Mouse (Mus musculus) erythroid progenitor cell, adult 5-6 weeks (primary cell): Measurements from ENCODE around the gene Bcas3. TPM values are rescaled to one million over a fixed set of nuclear protein-coding genes. Genes with fewer than 3 reads are reported as not detected.

Source experiments
- ATAC-seq: replicated peaks from 2 replicates; pipeline ENCODE4 v1.8.0; 2016; ENCODE audit warnings: moderate number of reproducible peaks, mild to moderate bottlenecking, moderate TSS enrichment, inconsistent platforms; ENCODE audit not compliant: poor library complexity, low FRiP score, severe bottlenecking
- total RNA-seq, 2 experiments: library from RNA; stranded (forward) in 1 of 2; stranded (reverse) in 1 of 2; fragments of 150-400 nt in 1 of 2; fragments of 186-747, 209-891 nt in 1 of 2; gene quantifications; 2 replicates each; pipeline versions ENCODE4 v1.2.3 to v1.2.4; 2015 to 2017; ENCODE audit warnings: low replicate concordance in 2 of 2

Bcas3 gene
- total RNA-seq, 2 experiments from 2014 or later = 35.8 to 60.8 TPM

DNA sequence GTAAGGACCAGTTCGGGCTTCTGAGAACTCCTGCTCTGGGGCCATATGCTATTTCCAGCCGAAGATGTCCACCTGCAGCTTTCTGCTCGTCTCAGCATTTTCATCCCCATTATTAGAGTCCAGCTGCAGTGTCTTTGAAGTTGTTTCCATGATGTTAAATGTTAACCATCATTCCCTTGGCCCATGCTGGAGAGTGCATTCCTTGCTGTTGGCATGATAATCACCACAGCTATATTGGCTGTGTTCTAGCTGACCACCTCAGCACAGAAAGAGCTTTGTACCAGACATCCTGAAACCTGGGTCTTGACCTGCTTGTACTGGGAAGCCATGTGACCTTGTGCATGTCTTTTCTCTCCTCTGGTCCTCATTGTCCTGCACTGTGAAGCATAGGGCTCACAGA, 410.7 kb downstream of the Bcas3 start:
- ATAC-seq = no peak

DNA sequence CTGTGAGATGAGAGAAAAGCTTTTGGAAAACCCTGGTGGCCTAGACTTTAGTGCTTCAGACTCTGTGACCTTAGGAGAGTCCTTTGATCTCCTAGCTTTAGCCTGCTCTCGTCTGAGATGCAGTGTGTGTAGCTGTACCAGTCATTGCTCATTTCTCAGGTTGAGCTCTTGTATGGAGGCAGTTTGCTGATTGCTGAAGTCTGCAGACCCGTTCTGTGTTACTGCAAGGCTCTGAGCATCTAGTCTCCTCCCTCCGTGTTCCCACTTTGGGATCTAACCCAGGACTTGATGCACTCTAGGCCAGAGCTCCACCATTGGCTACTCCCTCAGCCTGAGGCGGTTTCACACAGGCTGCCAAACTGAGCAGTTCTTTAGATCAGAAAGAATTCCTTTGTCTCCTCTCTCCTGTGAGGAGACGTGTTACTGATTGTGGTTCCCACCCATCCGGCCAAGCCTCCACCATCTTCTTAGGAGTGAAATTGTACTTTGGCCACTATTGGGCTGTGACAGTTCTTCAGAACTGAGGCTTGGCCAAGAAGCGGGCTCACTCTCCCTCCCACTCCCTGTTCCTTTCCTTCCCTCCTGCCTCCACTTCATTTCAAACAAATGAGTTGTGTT, 413.2 kb downstream of the Bcas3 start:
- ATAC-seq = no peak

DNA sequence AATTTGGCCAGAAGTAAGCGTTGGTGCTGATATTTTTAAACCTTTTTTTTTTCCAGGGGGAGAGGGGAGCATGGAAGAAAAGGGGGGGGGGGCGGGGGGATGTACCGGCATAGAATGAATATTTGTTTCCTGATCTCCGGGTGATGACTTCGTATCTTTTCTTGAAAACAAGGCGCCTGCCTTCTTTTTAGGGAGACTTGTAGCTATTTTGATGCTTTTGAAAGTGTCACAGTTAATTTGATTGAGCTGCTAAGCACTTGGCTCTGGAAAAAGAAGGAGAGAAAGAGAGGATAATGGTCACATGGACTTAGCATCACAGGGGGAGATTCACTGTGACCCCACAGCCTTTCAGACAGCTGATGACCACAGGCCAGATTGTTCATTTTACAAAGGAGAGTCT, 413.8 kb downstream of the Bcas3 start:
- ATAC-seq = no peak

DNA sequence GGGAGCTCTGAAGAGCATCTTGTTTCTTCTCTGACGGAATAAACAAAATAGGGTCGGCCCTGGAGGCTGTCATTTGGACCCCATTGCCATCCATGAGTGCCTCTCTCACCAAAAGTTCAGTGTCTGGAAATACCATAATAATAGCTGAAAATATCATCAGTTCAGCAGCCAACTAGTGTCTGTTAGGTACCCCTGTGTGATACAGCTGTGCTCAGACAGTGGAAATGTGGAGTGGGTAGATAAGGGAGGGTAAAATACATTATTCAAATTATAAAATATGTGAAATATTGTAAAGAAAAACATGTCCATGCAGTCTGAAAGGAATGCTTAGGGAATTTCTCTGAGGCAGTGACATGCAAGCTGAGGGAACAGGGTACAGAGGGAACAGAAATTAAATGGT, 416.8 kb downstream of the Bcas3 start:
- no peak for ATAC-seq

DNA sequence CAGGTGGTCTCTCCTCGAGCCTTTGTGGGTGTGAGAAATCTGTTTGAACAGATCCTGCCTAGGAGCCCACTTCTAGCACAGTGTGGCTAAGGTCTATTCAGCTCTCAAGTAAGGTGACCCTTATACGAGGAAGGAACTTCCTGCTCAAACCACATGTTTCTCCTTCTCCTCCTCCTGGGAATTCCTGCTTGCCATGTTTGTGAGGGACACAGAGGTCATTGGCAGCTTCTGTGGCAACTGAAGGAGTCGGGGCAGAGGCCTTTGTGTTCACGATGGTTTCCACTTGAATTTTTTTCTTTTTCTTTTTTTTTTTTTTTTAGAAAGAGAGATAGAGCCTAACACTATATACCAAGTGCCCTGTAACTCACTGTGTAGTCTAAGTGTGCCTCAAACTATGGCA, 420.4 kb downstream of the Bcas3 start:
- ATAC-seq = no peak

DNA sequence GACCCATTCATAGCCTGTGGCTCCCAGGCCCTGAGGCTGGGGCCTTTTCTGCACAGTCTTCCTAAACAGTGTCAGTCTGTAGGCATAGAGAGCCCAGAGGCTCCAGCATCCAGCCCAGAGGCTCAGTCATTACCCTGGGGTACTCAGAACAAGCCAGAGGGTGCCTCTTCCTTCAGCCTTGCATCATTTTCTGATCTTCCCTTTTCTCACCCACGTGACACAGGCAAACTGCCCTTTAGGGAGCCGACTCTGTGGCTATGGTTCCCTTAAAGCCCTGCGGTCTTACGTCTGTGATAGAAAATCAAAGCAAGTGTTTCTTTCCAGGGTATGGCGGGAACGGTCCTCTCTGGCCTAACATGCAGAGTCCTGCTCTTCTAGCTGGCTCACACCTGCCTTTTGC, 421.7 kb downstream of the Bcas3 start:
- no peak for ATAC-seq

DNA sequence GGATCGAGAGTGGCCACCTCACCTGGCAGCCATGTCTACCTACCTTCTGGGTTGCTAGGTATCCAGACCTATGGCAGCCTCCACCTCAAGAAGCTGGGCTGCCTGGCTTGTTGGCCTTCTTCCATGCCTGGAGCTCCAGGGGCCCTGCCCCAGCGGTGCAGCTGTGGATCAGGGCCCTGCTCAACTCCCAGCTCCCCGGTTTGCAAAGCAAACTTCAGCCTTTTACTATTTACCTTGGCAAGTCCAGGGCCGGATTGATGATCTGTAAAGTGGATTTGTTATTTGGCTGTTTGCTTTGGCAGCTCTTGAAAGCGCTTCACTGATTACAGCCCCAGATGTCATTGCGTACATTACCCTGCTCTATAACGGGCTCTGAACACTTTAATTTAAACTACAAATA, 422.5 kb downstream of the Bcas3 start:
- ATAC-seq = no peak

DNA sequence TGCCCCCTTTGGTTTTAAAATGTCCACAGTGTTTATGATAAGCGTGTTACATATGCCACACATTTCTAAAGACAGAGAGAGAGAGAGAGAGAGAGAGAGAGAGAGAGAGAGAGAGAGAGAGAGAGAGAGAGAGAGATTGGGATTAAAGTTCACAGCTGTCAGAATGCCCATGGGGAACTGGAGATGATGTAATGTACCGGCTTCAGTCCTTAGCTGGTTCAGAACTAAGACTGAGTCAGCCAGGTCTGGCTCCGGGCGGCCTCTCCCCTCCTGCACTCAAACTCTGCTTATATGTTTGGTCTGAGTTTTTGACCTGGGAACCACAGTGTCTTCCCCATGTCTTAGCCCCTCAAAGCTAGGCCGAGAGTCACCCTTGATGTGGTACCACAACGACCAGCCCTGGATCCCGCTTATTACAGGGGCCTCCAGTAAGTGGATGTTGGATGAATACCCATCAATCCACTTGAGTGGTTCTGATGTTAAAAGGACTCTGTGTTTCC, 423.9 kb downstream of the Bcas3 start:
- ATAC-seq = no peak

DNA sequence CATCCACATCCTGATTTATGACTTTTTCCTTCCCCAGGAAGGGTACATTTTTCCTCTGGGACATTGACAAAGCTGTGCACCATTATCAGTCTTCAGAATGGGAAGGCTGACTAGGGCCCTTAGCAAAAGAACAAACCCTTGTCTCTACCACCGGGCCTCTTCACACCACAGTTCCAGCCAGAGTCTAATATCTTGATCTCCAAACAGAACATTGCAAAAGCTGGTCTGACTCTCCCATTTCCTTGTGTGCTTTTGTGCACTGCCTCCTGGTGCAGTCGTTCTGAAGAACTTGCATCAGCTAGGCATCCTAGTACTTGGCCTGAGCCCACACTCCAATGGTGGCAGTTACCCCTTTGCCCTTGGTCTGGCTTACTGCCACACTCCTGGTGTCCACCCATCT, 425.0 kb downstream of the Bcas3 start:
- ATAC-seq = no peak

DNA sequence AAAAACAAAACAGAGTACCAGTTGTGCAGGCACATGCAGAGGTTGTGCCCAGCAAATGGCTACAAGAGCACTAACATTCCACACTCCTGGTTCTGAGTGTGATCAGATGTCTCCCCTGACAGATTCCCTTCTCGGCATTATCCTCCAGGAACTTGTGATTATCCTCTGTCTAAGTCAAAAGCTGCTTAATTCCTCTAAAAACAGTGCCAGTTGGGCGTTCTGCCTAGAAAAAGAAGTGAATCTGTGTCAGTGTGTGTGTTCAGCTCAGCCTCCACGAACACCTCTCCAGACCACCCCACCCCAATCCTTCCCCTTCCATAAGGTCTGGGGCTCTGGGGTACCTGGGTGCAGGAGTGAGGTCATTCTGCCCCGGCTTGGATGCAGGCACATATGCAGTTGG, 427.3 kb downstream of the Bcas3 start:
- no peak for ATAC-seq

DNA sequence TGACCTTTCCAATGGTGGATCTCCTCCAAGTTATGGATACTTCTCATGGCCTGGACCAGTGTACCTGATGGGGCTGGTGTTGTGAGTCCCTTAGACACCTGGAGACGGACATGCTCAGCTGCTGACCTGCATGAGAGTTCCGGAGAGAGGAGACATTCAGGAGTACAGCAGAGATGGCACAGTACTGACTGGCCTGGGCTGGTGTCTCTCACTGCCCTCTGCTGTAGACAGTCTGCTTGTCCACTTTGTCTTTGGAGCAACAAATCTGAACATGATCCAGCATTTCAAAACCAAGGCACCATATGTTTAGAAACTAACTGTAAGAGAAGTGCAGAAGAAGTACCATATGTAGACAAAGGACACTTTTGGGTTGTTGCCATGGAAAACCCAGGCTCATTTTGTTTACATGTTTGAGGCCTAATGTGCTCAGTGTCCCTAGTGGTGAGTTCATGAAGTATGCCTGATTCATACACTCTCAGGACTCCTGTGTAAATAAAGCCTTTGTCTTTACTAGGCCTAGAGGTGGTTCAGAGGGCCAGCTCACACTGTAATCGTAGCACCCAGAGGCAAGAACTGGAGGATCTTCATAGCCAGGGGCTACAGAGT, 433.2 kb downstream of the Bcas3 start:
- no peak for ATAC-seq

DNA sequence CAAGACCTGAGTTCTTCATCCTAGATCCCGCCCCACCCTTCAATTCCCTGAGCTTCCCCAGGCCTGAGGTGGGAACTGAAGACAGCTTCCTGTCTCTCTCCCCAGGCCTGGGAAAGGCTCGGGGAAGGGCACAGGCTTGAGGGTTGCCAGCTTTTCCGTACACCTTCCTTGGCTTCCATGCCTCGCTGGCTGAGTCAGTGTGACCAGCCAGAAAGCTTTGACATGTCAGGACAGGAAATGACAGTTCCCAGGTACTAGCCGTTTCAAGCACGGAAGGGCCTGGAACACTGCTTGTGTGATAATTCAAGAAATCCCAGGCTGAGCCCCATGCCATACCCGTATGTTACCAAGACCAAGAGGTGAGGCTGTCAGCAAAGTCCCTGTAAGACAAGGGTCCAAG, 436.8 kb downstream of the Bcas3 start:
- ATAC-seq = peak; percentile 8

DNA sequence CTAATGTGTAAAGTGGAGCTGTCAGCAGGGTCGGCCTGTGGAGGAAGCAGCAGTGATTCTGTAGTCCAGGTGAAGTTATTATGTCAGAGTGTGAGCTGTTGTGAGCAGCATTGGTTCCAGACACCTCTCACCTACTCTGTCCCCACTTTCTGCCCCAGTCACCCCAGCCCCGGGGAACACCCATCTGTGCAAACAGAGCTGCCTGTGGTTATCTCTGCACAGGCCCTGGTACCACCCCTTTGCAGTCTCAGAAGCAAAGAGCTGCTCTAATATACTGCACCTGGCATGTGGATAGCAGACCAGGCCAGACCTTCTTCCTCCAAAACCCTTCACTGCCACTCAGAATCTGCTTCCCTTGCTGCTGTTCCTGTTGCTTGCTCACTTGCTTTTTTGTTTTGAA, 437.3 kb downstream of the Bcas3 start:
- peak; percentile 91 for ATAC-seq

DNA sequence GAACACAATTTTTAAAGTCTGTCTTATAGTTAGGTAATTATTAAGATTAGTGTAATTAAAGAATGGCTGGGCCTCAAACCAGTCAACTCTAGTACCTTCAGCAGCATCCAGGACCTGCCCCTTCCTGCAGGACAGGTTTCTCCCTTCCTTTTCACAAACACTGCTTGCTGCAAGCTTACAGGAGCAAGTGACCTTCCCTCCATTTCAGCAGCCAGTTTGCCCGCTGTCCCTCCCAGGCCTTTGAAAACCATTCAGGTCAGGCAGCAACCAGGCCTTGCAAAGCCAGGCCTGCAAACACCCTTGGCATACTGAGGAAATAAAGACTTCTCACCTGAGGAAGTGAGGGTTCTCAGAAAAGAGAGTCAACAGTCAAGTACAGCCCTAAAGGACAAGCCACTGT, 438.2 kb downstream of the Bcas3 start:
- ATAC-seq = no peak

DNA sequence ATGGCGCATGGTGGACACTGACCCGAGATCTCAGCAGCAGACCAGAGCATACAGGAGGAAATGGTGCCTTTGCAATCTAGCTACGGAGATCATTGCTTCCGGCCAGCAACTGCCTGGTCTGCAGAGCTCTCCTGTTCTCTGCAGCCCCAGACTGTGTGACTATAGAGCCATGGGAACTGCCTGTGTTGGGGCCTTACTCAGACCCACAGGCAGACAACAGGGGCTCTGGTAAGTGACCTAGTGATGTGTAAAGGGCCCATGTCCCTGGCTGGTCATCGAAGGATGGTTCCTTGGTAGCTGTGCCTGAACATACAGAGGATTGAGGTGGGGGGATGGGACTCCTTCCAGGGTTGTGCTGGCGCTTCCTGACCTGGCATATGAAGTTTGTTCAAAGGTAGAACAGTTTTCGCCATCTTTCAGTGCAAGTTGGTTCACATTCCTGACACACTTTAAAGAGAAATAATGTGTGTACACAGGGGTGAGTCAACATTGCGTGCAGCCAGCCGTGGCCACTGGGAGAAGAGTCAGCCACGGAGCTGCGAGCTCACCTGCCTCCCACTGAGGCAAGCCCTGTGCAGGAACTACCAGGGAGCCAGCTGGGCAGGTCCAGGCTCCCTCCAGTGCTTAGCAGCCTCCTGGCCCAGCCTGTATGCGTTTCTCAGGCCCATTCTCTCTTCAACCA, 439.7 kb downstream of the Bcas3 start:
- no peak for ATAC-seq

DNA sequence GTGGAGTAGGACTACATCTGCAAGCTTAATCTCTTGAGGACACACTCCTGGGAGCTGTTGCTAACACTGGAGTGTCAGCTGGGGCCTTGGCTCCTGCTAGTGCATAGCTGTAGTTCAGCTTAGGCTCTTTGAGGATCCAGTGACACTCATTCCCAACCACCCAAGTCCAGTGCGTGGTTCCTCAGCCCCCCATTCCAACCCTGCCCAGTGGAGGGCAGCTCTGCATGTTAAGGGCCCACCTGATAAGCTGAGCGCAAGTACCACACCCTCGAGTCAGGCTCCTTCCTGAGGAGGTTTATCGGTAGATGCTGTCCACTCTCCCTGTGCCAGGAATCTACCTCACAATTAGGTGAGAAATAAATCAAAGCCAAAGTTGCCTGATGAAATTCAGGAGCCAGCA, 446.5 kb downstream of the Bcas3 start:
- ATAC-seq = peak; percentile 58

DNA sequence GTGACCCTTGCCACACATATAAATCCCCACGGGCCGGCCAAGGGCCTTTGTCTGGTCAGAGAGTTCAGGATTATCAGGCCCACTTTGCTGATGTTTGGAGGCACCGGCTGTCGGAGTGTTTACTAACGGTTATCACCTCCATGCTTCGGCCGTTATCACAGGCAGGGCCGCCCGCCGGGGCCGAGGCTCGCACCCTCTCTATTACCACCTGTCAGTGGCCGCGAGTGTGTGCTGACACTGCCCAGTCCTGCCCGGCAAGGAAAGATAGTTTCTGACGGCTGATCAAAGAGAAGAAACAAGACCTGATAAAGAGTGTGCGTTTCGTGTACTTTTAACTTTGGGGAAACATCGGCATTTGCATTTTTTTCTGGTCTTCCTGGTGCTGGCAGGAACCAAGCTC, 446.9 kb downstream of the Bcas3 start:
- no peak for ATAC-seq

DNA sequence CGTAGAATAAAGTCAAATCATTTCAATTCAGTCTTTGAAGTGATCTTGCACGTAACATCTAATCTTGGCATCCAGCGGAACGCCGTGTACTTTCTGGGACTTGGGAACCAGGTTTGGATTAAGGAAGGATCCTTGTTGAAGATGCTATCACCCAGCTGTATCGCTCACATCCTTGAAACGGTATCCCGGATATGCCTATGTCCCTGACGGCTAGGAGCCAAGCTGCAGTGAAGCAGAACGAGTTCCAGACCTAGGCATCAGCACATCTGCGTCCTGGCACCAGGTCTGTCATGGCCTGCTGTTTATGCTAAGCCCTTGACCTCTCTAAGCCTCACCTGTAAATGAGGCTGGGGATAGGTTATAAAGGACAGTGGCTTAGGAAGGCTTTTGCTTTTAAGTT, 447.4 kb downstream of the Bcas3 start:
- no peak for ATAC-seq

DNA sequence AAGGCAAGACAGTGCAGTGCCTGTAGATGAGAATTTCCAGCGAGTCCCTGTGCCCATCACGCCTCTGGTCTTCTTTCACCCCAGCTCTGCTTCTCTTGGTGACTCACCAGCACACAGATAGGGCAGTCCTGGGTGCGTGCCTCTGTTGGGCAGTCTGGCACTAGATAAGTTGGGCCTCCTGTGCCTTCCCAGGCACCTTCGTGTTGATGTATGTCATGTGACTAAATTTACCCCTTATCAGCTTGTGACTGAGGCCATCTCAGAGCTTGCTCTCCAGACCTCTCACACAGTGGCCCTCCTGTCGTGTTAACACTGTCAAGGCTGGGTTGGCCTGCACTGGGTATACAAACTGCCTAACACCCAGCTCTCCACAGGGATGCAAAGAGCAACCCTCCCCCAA, 451.1 kb downstream of the Bcas3 start:
- ATAC-seq = peak; percentile 89

DNA sequence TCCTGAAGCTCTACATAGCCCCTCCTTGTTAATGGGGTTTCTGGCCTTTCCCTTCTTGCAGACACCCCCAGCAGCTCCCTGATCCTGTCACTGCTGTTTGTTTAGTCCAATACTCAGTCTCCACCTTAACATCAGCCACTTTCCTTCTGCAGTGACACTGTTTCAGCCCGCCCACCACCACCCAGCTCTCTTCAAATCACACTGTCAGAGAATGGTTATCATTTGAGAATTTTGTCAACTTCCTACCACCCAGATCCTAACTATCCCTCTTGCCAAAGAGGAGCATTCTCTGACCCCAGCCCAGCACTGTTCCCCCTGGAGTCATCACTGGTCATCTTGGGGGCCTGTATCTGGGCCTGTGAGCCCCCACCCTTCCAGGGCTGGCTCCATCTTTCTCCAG, 452.8 kb downstream of the Bcas3 start:
- no peak for ATAC-seq

DNA sequence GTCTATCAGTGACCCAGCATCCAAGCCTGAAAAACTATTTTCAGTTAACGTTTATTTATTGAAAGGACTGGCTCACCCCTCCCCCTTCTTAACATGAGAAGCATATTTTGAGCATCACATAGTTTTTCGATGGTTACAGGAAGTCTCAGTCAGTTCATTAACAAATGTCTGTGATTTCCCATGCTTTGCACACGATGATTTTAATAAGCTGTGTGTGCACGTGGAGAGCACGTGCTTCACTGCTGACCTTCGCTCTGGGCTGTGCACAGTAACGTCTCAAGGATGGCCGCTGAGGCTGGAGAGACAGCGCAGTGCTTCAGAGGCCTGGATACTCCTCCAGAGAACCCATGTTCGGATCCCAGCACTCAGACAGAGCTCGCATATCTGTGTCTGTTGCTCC, 454.4 kb downstream of the Bcas3 start:
- no peak for ATAC-seq
